Mouse (Mus musculus) liver, embryonic 12.5 days (tissue): ENCODE measurements around the gene Fzd5. TPM values are rescaled to one million over a fixed set of nuclear protein-coding genes. Genes with fewer than 3 reads are reported as not detected.

ENCODE experiments used
- ATAC-seq: fragments of 200-750 bp; cut with Nextera tagmentation; 2 replicates; pipeline ENCODE4 v1.8.0; 2017; ENCODE audit warnings: moderate number of reproducible peaks, mild to moderate bottlenecking, moderate library complexity
- H3K27ac ChIP-seq: fragments of 300-500 bp; sonication (generic); 2 replicates; pipeline ENCODE4 v1.5.1; 2016; ENCODE audit warnings: mild to moderate bottlenecking
- H3K27me3 ChIP-seq: fragments of 300-500 bp; sonication (generic); replicated peaks from 2 replicates; pipeline ENCODE4 v1.6.1; 2016; ENCODE audit warnings: mild to moderate bottlenecking, moderate library complexity
- H3K36me3 ChIP-seq: fragments of 300-500 bp; sonication (generic); 2 replicates; pipeline ENCODE4 v1.6.1; 2016; ENCODE audit warnings: mild to moderate bottlenecking, moderate library complexity
- H3K4me1 ChIP-seq: fragments of 300-500 bp; sonication (generic); 2 replicates; pipeline ENCODE4 v1.6.1; 2016
- H3K4me2 ChIP-seq: fragments of 300-500 bp; sonication (generic); 2 replicates; pipeline ENCODE4 v1.6.1; 2016; ENCODE audit warnings: mild to moderate bottlenecking, moderate library complexity
- H3K4me3 ChIP-seq: fragments of 300-500 bp; sonication (generic); 2 replicates; pipeline ENCODE4 v1.5.1; 2016; ENCODE audit warnings: mild to moderate bottlenecking, moderate library complexity
- H3K9ac ChIP-seq: fragments of 300-500 bp; sonication (generic); 2 replicates; pipeline ENCODE4 v1.6.1; 2016; ENCODE audit warnings: mild to moderate bottlenecking, moderate library complexity
- H3K9me3 ChIP-seq: fragments of 300-500 bp; sonication (generic); replicated peaks from 2 replicates; pipeline ENCODE4 v1.6.1; 2016; ENCODE audit warnings: mild to moderate bottlenecking, moderate library complexity
- WGBS: fragments of 180-500 bp; shearing (Covaris S2); methylation state at CpG from one replicate; pipeline ENCODE4 v1.1.7; 2016; ENCODE audit not compliant: insufficient replicate concordance; 5-methylcytosine and 5-hydroxymethylcytosine counted together
- polyA plus RNA-seq: library from polyadenylated mRNA; unstranded; fragments of >200 nt; fragmentation: Nextera tagmentation; extraction: Ambion mirVana; gene quantifications from 2 replicates; pipeline ENCODE4 v1.2.1, GENCODE M21; 2016

Fzd5 gene
- polyA plus RNA-seq, 1 experiment from 2014 or later, result 3.6 TPM

GRCm38 (mm10) chr1:64732161-64732560 lies 5.4 kb downstream of the Fzd5 start:
- peak overlapping the region; percentile 87 for H3K4me3 ChIP-seq
- H3K27me3 ChIP-seq, result peaks cover 8% of the 10 kb centered on the region
- peaks cover 58% of the 10 kb centered on the region for H3K4me1 ChIP-seq
- H3K4me2 ChIP-seq, result peak overlapping the region; percentile 96
- no peaks in the 10 kb centered on the region for H3K9me3 ChIP-seq
- 34% methylated on average over 10 of the region's 10 CpGs for WGBS
- no peak for ATAC-seq
- H3K9ac ChIP-seq, result peak overlapping the region; percentile 91
- peak overlapping the region; percentile 95 for H3K27ac ChIP-seq
- peaks cover 70% of the 10 kb centered on the region for H3K36me3 ChIP-seq

- H3K9ac ChIP-seq, result peak overlapping the region; percentile 91
- H3K4me1 ChIP-seq, result peaks cover 55% of the 10 kb centered on the region
- no peaks in the 10 kb centered on the region for H3K9me3 ChIP-seq
- no peak for ATAC-seq
- H3K36me3 ChIP-seq, result peaks cover 76% of the 10 kb centered on the region
- H3K4me3 ChIP-seq, result peak overlapping the region; percentile 87
- WGBS, result 79% methylated on average over 16 of the region's 16 CpGs
- peak overlapping the region; percentile 96 for H3K4me2 ChIP-seq
- peaks cover 8% of the 10 kb centered on the region for H3K27me3 ChIP-seq
- H3K27ac ChIP-seq, result peak overlapping the region; percentile 95
Observed at GRCm38 (mm10) chr1:64731341-64732020, 6.1 kb downstream of the Fzd5 start.

- no peak for ATAC-seq
- no peak overlapping the region for H3K4me3 ChIP-seq
- no peaks in the 10 kb centered on the region for H3K9me3 ChIP-seq
- 0 out of 2 replicates have a peak overlapping the region, but pooled peaks have one; percentile 13 for H3K27ac ChIP-seq
- peaks cover 1% of the 10 kb centered on the region for H3K27me3 ChIP-seq
- WGBS, result 70% methylated on average over 4 of the region's 4 CpGs
- peaks cover 40% of the 10 kb centered on the region for H3K4me1 ChIP-seq
- H3K4me2 ChIP-seq, result no peak overlapping the region
- H3K36me3 ChIP-seq, result peaks cover 75% of the 10 kb centered on the region
- no peak overlapping the region for H3K9ac ChIP-seq
Observed at GRCm38 (mm10) chr1:64730046-64730445, 7.5 kb downstream of the Fzd5 start.

- Histone ChIP-seq H3K9ac (no peak overlapping the region), H3K27me3 (no peaks in the 10 kb centered on the region), H3K27ac (no peak overlapping the region), H3K4me3 (no peak overlapping the region), H3K4me2 (no peak overlapping the region), H3K4me1 (no peaks in the 10 kb centered on the region), H3K9me3 (no peaks in the 10 kb centered on the region), H3K36me3 (peaks cover 37% of the 10 kb centered on the region)
- ATAC-seq, result no peak
- WGBS, result 80% methylated on average over 10 of the region's 10 CpGs
Observed at GRCm38 (mm10) chr1:64721034-64721587, 16.4 kb downstream of the Fzd5 start.

GRCm38 (mm10) chr1:64717504-64717903 lies 20.0 kb downstream of the Fzd5 start:
- H3K9ac ChIP-seq, result no peak overlapping the region
- H3K27ac ChIP-seq, result no peak overlapping the region
- peaks cover 21% of the 10 kb centered on the region for H3K36me3 ChIP-seq
- H3K4me2 ChIP-seq, result no peak overlapping the region
- ATAC-seq, result peak; percentile 76
- H3K27me3 ChIP-seq, result no peaks in the 10 kb centered on the region
- peaks cover 14% of the 10 kb centered on the region for H3K4me1 ChIP-seq
- H3K4me3 ChIP-seq, result no peak overlapping the region
- H3K9me3 ChIP-seq, result no peaks in the 10 kb centered on the region

GRCm38 (mm10) chr1:64716589-64717304 lies 20.8 kb downstream of the Fzd5 start:
- no peak overlapping the region for H3K4me2 ChIP-seq
- no peak for ATAC-seq
- peaks cover 14% of the 10 kb centered on the region for H3K4me1 ChIP-seq
- H3K27me3 ChIP-seq, result no peaks in the 10 kb centered on the region
- no peak overlapping the region for H3K9ac ChIP-seq
- no peaks in the 10 kb centered on the region for H3K9me3 ChIP-seq
- no peak overlapping the region for H3K27ac ChIP-seq
- H3K36me3 ChIP-seq, result peaks cover 15% of the 10 kb centered on the region
- WGBS, result 81% methylated on average over 7 of the region's 7 CpGs
- no peak overlapping the region for H3K4me3 ChIP-seq

- Histone ChIP-seq H3K9me3 (no peaks in the 10 kb centered on the region), H3K27ac (peak overlapping the region; percentile 22; the same call in 1 of the 2 replicates), H3K4me2 (peak overlapping the region; percentile 11; the same call in 1 of the 2 replicates), H3K36me3 (peaks cover 8% of the 10 kb centered on the region; the same call in 1 of the 2 replicates), H3K4me3 (no peak overlapping the region), H3K27me3 (no peaks in the 10 kb centered on the region), H3K4me1 (peaks cover 14% of the 10 kb centered on the region), H3K9ac (no peak overlapping the region)
- peak; percentile 75; the same call in 1 of the 2 replicates for ATAC-seq
- 57% methylated on average over 2 of the region's 2 CpGs for WGBS
Observed at GRCm38 (mm10) chr1:64715458-64715857, 22.1 kb downstream of the Fzd5 start.

- Histone ChIP-seq H3K4me3 (no peak overlapping the region), H3K27ac (no peak overlapping the region), H3K4me1 (peaks cover 15% of the 10 kb centered on the region), H3K9ac (no peak overlapping the region), H3K9me3 (no peaks in the 10 kb centered on the region), H3K4me2 (no peak overlapping the region), H3K36me3 (peaks cover 10% of the 10 kb centered on the region; the same call in 1 of the 2 replicates), H3K27me3 (no peaks in the 10 kb centered on the region)
- 81% methylated on average over 14 of the region's 14 CpGs for WGBS
- ATAC-seq, result no peak
Observed at GRCm38 (mm10) chr1:64712006-64712760, 25.4 kb downstream of the Fzd5 start.

- WGBS, result 13% methylated on average over 2 of the region's 2 CpGs
- no peak overlapping the region for H3K9ac ChIP-seq
- ATAC-seq, result no peak
- H3K9me3 ChIP-seq, result no peaks in the 10 kb centered on the region
- H3K36me3 ChIP-seq, result peaks cover 12% of the 10 kb centered on the region
- no peak overlapping the region for H3K4me2 ChIP-seq
- H3K27me3 ChIP-seq, result no peaks in the 10 kb centered on the region
- H3K4me3 ChIP-seq, result no peak overlapping the region
- H3K27ac ChIP-seq, result no peak overlapping the region
- peaks cover 19% of the 10 kb centered on the region for H3K4me1 ChIP-seq
Observed at GRCm38 (mm10) chr1:64709891-64710290, 27.7 kb downstream of the Fzd5 start.

- ATAC-seq, result peak; percentile 68
- WGBS, result 54% methylated on average over 2 of the region's 2 CpGs
- H3K9me3 ChIP-seq, result no peaks in the 10 kb centered on the region
Observed at GRCm38 (mm10) chr1:64706610-64707009, 30.9 kb downstream of the Fzd5 start.

GRCm38 (mm10) chr1:64705230-64705629 lies 32.3 kb downstream of the Fzd5 start:
- no peaks in the 10 kb centered on the region for H3K27me3 ChIP-seq
- H3K36me3 ChIP-seq, result peaks cover 20% of the 10 kb centered on the region
- H3K4me1 ChIP-seq, result peaks cover 16% of the 10 kb centered on the region
- H3K4me3 ChIP-seq, result no peak overlapping the region
- ATAC-seq, result peak; percentile 73; the same call in 1 of the 2 replicates
- no peak overlapping the region for H3K27ac ChIP-seq
- 38% methylated on average over 6 of the region's 6 CpGs for WGBS
- H3K9ac ChIP-seq, result no peak overlapping the region
- H3K4me2 ChIP-seq, result no peak overlapping the region
- H3K9me3 ChIP-seq, result no peaks in the 10 kb centered on the region

More at GRCm38 (mm10) chr1:64706610-64707009, 30.9 kb downstream of the Fzd5 start:
- no peak overlapping the region for H3K27ac ChIP-seq
- H3K4me2 ChIP-seq, result no peak overlapping the region
- H3K4me3 ChIP-seq, result no peak overlapping the region
- peaks cover 17% of the 10 kb centered on the region for H3K36me3 ChIP-seq
- peaks cover 16% of the 10 kb centered on the region for H3K4me1 ChIP-seq
- H3K9ac ChIP-seq, result no peak overlapping the region
- no peaks in the 10 kb centered on the region for H3K27me3 ChIP-seq
